Mouse (Mus musculus): Measurements from ENCODE around the gene Pigt. TPM values are rescaled to one million over a fixed set of nuclear protein-coding genes. Genes with fewer than 3 reads are reported as not detected.

Gene Pigt
- polyA plus RNA-seq, 1 experiment from 2014 or later = 109 TPM

GRCm38 (mm10) chr2:164531169-164531568 is 33.8 kb downstream of the Pigt start:
- DNase-seq (ENCODE audit: low spot score) = peak; percentile 82

DNA sequence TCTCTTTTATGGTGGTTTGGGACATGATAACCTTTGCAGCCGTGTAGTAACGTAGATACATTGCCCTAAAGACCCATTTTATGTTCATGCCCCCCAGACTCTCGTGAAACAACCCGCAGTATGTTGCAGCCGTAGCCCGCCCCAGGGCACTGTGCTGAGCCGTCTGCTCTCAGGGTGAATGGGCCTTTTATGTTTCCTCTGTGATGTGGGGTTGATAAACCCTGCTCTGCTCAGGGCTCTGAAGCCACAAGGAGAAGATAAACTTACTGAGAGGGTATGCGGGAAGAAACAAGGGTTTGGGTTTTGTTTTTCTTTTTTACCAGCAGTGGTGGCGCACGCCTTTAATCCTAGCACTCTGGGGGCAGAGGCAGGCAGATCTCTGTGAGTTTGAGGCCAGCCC is 37.0 kb downstream of the Pigt start:
- H3K27me3 ChIP-seq (ENCODE audit: control insufficient read depth, insufficient read depth, low read length) = no peaks in the 10 kb centered on the region
- DNase-seq (ENCODE audit: low spot score) = no peak
- H3K9me3 ChIP-seq (ENCODE audit: control insufficient read depth, low read length) = no peaks in the 10 kb centered on the region
- WGBS = 92% methylated on average over 10 of the region's 10 CpGs
- no peak overlapping the region for H3K27ac ChIP-seq
- no peak overlapping the region for H3K4me3 ChIP-seq (replicated peaks; ENCODE audit: low read length)
- H3K9ac ChIP-seq = no peak overlapping the region
- ATAC-seq (ENCODE audit: low FRiP score) = no peak
- no peak overlapping the region for H3K4me2 ChIP-seq (replicated peaks)
- no peaks in the 10 kb centered on the region for H3K36me3 ChIP-seq (replicated peaks; ENCODE audit: control insufficient read depth, insufficient read depth)
- H3K4me1 ChIP-seq (replicated peaks; ENCODE audit: control insufficient read depth, insufficient read depth, low read length) = no peaks in the 10 kb centered on the region

More at GRCm38 (mm10) chr2:164531169-164531568, 33.8 kb downstream of the Pigt start:
- Histone ChIP-seq H3K9me3 (ENCODE audit: control insufficient read depth, low read length) (no peaks in the 10 kb centered on the region), H3K4me2 (replicated peaks) (no peak overlapping the region), H3K27ac (no peak overlapping the region), H3K36me3 (replicated peaks; ENCODE audit: control insufficient read depth, insufficient read depth) (no peaks in the 10 kb centered on the region), H3K27me3 (ENCODE audit: control insufficient read depth, insufficient read depth, low read length) (no peaks in the 10 kb centered on the region), H3K9ac (no peak overlapping the region), H3K4me1 (replicated peaks; ENCODE audit: control insufficient read depth, insufficient read depth, low read length) (no peaks in the 10 kb centered on the region), H3K4me3 (replicated peaks; ENCODE audit: low read length) (no peak overlapping the region)
- WGBS = 7% methylated on average over 3 of the region's 3 CpGs
- ATAC-seq (ENCODE audit: low FRiP score) = no peak

GRCm38 (mm10) chr2:164537003-164537402 is 39.7 kb downstream of the Pigt start:
- H3K4me3 ChIP-seq (replicated peaks; ENCODE audit: low read length) = no peak overlapping the region
- H3K4me2 ChIP-seq (replicated peaks) = no peak overlapping the region
- H3K9me3 ChIP-seq (ENCODE audit: control insufficient read depth, low read length) = no peaks in the 10 kb centered on the region
- no peaks in the 10 kb centered on the region for H3K36me3 ChIP-seq (replicated peaks; ENCODE audit: control insufficient read depth, insufficient read depth)
- no peaks in the 10 kb centered on the region for H3K4me1 ChIP-seq (replicated peaks; ENCODE audit: control insufficient read depth, insufficient read depth, low read length)
- H3K27me3 ChIP-seq (ENCODE audit: control insufficient read depth, insufficient read depth, low read length) = no peaks in the 10 kb centered on the region
- no peak overlapping the region for H3K9ac ChIP-seq
- no peak overlapping the region for H3K27ac ChIP-seq
- 85% methylated on average over 4 of the region's 4 CpGs for WGBS
- DNase-seq (ENCODE audit: low spot score) (no peak), ATAC-seq (ENCODE audit: low FRiP score) (no peak)

GRCm38 (mm10) chr2:164540652-164541427 is 43.5 kb downstream of the Pigt start:
- no peaks in the 10 kb centered on the region for H3K9me3 ChIP-seq (ENCODE audit: control insufficient read depth, low read length)
- no peak for ATAC-seq (ENCODE audit: low FRiP score)
- no peaks in the 10 kb centered on the region for H3K27me3 ChIP-seq (ENCODE audit: control insufficient read depth, insufficient read depth, low read length)

DNA sequence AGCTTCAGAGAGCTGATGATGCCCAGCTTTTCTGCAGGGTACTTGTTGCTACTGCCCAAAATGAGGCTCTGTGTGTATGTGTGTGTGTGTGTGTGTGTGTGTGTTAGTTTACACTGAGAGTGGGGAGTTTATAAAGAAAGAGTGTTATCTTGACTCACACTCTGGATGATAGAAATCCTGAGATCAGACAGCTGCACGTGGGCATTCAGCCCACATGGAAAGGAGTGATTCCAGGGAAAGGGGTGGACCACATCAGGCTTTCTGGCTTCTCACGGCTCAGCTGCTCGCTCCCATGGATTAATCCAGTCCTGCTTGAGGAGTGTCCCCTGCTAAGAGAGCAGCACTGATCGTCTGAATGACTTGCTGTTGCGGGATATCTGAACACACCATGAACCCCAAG is 44.8 kb downstream of the Pigt start:
- ATAC-seq (ENCODE audit: low FRiP score) (no peak), DNase-seq (ENCODE audit: low spot score) (no peak)
- WGBS = 83% methylated on average over 5 of the region's 5 CpGs
- Histone ChIP-seq H3K4me3 (replicated peaks; ENCODE audit: low read length) (no peak overlapping the region), H3K9me3 (ENCODE audit: control insufficient read depth, low read length) (no peaks in the 10 kb centered on the region), H3K4me2 (replicated peaks) (no peak overlapping the region), H3K36me3 (replicated peaks; ENCODE audit: control insufficient read depth, insufficient read depth) (no peaks in the 10 kb centered on the region), H3K27me3 (ENCODE audit: control insufficient read depth, insufficient read depth, low read length) (no peaks in the 10 kb centered on the region), H3K9ac (no peak overlapping the region), H3K27ac (no peak overlapping the region), H3K4me1 (replicated peaks; ENCODE audit: control insufficient read depth, insufficient read depth, low read length) (no peaks in the 10 kb centered on the region)

More at GRCm38 (mm10) chr2:164540652-164541427, 43.5 kb downstream of the Pigt start:
- no peak overlapping the region for H3K9ac ChIP-seq
- no peaks in the 10 kb centered on the region for H3K36me3 ChIP-seq (replicated peaks; ENCODE audit: control insufficient read depth, insufficient read depth)
- 47% methylated on average over 8 of the region's 8 CpGs for WGBS
- no peak overlapping the region for H3K4me2 ChIP-seq (replicated peaks)
- no peak overlapping the region for H3K4me3 ChIP-seq (replicated peaks; ENCODE audit: low read length)
- no peak for DNase-seq (ENCODE audit: low spot score)
- no peak overlapping the region for H3K27ac ChIP-seq
- H3K4me1 ChIP-seq (replicated peaks; ENCODE audit: control insufficient read depth, insufficient read depth, low read length) = no peaks in the 10 kb centered on the region

GRCm38 (mm10) chr2:164542598-164542997 is 45.3 kb downstream of the Pigt start:
- Histone ChIP-seq H3K27me3 (ENCODE audit: control insufficient read depth, insufficient read depth, low read length) (no peaks in the 10 kb centered on the region), H3K9me3 (ENCODE audit: control insufficient read depth, low read length) (no peaks in the 10 kb centered on the region), H3K9ac (no peak overlapping the region), H3K4me1 (replicated peaks; ENCODE audit: control insufficient read depth, insufficient read depth, low read length) (no peaks in the 10 kb centered on the region), H3K4me3 (replicated peaks; ENCODE audit: low read length) (no peak overlapping the region), H3K27ac (no peak overlapping the region), H3K4me2 (replicated peaks) (no peak overlapping the region), H3K36me3 (replicated peaks; ENCODE audit: control insufficient read depth, insufficient read depth) (no peaks in the 10 kb centered on the region)
- ATAC-seq (ENCODE audit: low FRiP score) (no peak), DNase-seq (ENCODE audit: low spot score) (no peak)
- whole genome bisulfite sequencing = 89% methylated on average over 7 of the region's 7 CpGs

DNA sequence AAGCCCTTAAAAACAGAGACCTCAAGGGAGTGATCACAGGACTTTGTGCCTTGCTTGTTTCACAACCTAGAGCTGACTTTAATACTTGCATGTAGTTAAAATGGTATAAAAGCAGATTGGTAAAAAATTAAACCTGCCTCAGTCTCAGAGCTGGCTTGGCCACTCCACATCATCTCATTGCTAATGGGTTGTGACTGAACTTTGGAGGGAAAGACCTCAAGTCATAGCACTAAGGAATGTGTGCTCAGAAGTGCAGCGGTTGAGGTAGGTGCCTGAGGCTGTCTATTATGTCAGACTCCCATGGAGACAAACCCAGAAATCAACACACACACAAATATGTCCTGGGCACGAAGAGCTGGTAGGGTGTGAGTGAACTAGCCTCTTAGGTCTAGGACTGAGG is 46.4 kb downstream of the Pigt start:
- H3K27ac ChIP-seq = no peak overlapping the region
- no peaks in the 10 kb centered on the region for H3K4me1 ChIP-seq (replicated peaks; ENCODE audit: control insufficient read depth, insufficient read depth, low read length)
- no peaks in the 10 kb centered on the region for H3K9me3 ChIP-seq (ENCODE audit: control insufficient read depth, low read length)
- no peak overlapping the region for H3K9ac ChIP-seq
- DNase-seq (ENCODE audit: low spot score) (no peak), ATAC-seq (ENCODE audit: low FRiP score) (no peak)
- H3K27me3 ChIP-seq (ENCODE audit: control insufficient read depth, insufficient read depth, low read length) = no peaks in the 10 kb centered on the region
- H3K4me2 ChIP-seq (replicated peaks) = no peak overlapping the region
- 73% methylated on average over 2 of the region's 2 CpGs for WGBS
- no peak overlapping the region for H3K4me3 ChIP-seq (replicated peaks; ENCODE audit: low read length)
- no peaks in the 10 kb centered on the region for H3K36me3 ChIP-seq (replicated peaks; ENCODE audit: control insufficient read depth, insufficient read depth)

DNA sequence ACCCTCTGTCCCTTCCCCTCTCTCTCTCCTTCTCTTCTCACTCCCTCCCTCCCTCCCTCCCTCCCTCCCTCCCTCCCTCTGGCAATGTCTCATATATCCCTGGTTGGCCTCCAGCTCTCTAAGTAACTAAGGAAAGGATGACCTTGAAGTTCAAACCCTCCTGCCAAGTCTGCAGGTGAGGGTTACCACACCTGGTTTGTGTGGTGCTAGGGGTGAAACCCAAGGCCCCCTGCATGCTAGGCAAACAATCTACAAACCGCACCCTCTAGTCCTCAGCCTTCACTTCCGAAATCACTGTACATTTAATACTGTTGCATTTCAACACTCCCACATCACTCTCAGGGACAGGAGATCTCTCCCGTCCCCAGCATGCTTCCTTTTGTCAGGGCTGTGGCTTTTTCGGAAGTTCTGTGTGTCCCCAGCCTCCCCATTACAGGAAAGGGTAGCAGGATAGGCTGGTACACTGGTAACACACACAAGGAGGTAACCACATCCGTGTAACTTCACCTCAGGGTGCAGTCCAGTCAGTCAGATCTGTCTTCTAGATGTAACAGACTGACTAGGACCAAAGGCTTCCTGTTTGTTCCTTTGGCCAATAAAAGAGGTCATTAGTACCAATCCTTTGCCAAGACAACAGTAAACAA is 47.3 kb downstream of the Pigt start:
- Histone ChIP-seq H3K4me3 (replicated peaks; ENCODE audit: low read length) (no peak overlapping the region), H3K9me3 (ENCODE audit: control insufficient read depth, low read length) (no peaks in the 10 kb centered on the region), H3K36me3 (replicated peaks; ENCODE audit: control insufficient read depth, insufficient read depth) (no peaks in the 10 kb centered on the region), H3K27me3 (ENCODE audit: control insufficient read depth, insufficient read depth, low read length) (no peaks in the 10 kb centered on the region), H3K4me1 (replicated peaks; ENCODE audit: control insufficient read depth, insufficient read depth, low read length) (no peaks in the 10 kb centered on the region), H3K27ac (no peak overlapping the region), H3K9ac (no peak overlapping the region), H3K4me2 (replicated peaks) (no peak overlapping the region)
- DNase-seq (ENCODE audit: low spot score) = no peak
- 56% methylated on average over 5 of the region's 5 CpGs for WGBS
- no peak for ATAC-seq (ENCODE audit: low FRiP score)

- no peak overlapping the region for H3K9ac ChIP-seq
- H3K27ac ChIP-seq = no peak overlapping the region
- DNase-seq (ENCODE audit: low spot score) (no peak), ATAC-seq (ENCODE audit: low FRiP score) (no peak)
- no peaks in the 10 kb centered on the region for H3K9me3 ChIP-seq (ENCODE audit: control insufficient read depth, low read length)
- H3K36me3 ChIP-seq (replicated peaks; ENCODE audit: control insufficient read depth, insufficient read depth) = no peaks in the 10 kb centered on the region
- no peak overlapping the region for H3K4me2 ChIP-seq (replicated peaks)
- no peak overlapping the region for H3K4me3 ChIP-seq (replicated peaks; ENCODE audit: low read length)
- H3K4me1 ChIP-seq (replicated peaks; ENCODE audit: control insufficient read depth, insufficient read depth, low read length) = 0 out of 2 replicates have a peak, but pooled peaks cover 7% of the 10 kb centered on the region
- no peaks in the 10 kb centered on the region for H3K27me3 ChIP-seq (ENCODE audit: control insufficient read depth, insufficient read depth, low read length)
- 48% methylated on average over 4 of the region's 4 CpGs for WGBS
Measured at GRCm38 (mm10) chr2:164549338-164549737, 52.0 kb downstream of the Pigt start.
